Mouse (Mus musculus): ENCODE data around the gene Jph4. TPM values are rescaled to one million over a fixed set of nuclear protein-coding genes. Genes with fewer than 3 reads are reported as not detected.

Gene Jph4
- polyA plus RNA-seq, 1 experiment from 2014 or later = 45.1 TPM

DNA sequence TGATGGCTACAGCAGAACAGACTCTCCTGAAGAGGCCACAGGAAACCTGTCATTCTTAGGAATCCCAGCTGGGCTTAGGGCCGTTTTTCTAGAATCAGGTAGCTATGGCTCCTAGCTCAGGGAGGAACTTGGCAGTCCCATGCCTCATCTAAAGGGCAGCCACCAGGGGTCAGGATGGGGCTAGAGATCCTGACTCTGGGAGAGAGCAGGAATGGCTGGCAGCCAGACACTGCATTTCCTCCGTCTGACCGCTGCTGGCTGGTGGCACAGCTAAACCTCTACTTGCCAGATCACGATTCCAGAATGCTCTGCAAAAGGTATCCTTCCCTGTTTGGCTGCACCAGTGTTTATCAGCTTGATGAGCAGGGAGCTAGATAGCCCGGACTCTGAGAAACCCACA lies 5.2 kb upstream of the Jph4 start:
- H3K36me3 ChIP-seq (ENCODE audit: control insufficient read depth, insufficient read depth) = no peaks in the 10 kb centered on the region
- peak; percentile 57 for ATAC-seq
- H3K27ac ChIP-seq (ENCODE audit: low read length) = no peak overlapping the region
- 9% methylated on average over 5 of the region's 5 CpGs for WGBS
- no peak overlapping the region for H3K4me3 ChIP-seq (replicated peaks; ENCODE audit: low read length)
- no peaks in the 10 kb centered on the region for H3K9me3 ChIP-seq (ENCODE audit: control insufficient read depth, low read length)
- H3K27me3 ChIP-seq (replicated peaks; ENCODE audit: control insufficient read depth, insufficient read depth, low read length) = no peaks in the 10 kb centered on the region
- H3K9ac ChIP-seq (replicated peaks; ENCODE audit: low read depth, low read length) = 0 out of 2 replicates have a peak overlapping the region, but pooled peaks have one; percentile 14
- peak overlapping the region; percentile 14; the same call in 1 of the 2 replicates for H3K4me2 ChIP-seq (ENCODE audit: low read length)
- peaks cover 14% of the 10 kb centered on the region for H3K4me1 ChIP-seq (replicated peaks; ENCODE audit: control insufficient read depth, insufficient read depth, low read length)

DNA sequence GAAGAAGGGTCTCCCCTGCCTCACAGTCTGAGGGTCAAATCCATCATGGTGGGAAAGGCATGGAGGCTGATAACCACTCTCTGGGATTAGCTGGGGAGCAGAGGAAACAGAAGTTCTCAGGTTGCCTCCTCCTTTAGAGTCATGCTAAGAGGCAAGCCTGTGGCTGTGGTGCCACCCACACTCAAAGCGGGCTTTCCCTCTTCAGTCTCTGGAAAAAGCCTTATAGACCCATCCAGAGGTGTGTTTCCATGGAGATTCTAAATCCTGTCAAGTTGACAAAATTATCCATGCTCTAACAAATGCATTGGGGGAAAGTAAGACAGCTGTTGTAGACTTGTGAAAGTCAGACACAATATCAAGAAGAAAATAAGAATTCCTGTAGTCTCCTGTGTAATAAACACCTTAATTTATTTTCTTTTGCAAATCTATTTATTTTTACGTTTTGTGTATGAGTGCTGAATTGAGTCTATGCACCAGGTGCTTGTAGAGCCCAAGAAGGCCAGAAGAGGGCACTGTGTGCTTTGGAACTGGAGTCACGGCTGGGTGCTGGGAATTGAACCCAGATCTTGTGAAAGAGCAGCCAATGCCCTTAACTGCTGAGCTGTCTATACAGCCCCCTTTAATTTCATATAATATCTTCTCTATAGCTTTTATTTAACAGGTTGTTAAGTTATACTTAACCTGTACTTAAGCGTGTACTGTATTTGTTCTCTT lies 2.8 kb upstream of the Jph4 start:
- no peak for ATAC-seq
- Histone ChIP-seq H3K27ac (ENCODE audit: low read length) (no peak overlapping the region), H3K4me3 (replicated peaks; ENCODE audit: low read length) (no peak overlapping the region), H3K36me3 (ENCODE audit: control insufficient read depth, insufficient read depth) (no peaks in the 10 kb centered on the region), H3K27me3 (replicated peaks; ENCODE audit: control insufficient read depth, insufficient read depth, low read length) (no peaks in the 10 kb centered on the region), H3K4me1 (replicated peaks; ENCODE audit: control insufficient read depth, insufficient read depth, low read length) (peaks cover 19% of the 10 kb centered on the region), H3K4me2 (ENCODE audit: low read length) (no peak overlapping the region), H3K9ac (replicated peaks; ENCODE audit: low read depth, low read length) (no peak overlapping the region), H3K9me3 (ENCODE audit: control insufficient read depth, low read length) (no peaks in the 10 kb centered on the region)
- WGBS = 68% methylated on average over 4 of the region's 4 CpGs

DNA sequence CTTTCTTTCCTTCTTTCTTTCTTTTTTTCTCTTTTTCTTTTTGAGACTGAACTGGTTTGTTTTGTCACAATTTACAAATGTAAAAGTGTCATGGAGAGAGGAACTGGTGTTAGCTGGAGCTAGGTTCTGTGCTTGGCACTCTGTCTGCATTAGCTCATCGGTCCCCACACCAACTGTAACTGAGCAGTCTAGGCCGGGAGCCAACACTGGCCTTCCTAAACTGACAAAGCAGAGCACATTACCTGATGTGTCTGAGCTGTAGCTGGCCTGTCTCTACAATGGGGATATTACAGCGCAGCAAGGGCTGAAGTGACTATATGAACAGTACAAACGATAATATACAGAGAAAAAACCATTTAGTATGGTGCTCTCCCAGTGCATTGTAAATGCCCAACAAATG lies 2.1 kb upstream of the Jph4 start:
- Histone ChIP-seq H3K4me1 (replicated peaks; ENCODE audit: control insufficient read depth, insufficient read depth, low read length) (peaks cover 27% of the 10 kb centered on the region), H3K27me3 (replicated peaks; ENCODE audit: control insufficient read depth, insufficient read depth, low read length) (no peaks in the 10 kb centered on the region), H3K4me2 (ENCODE audit: low read length) (no peak overlapping the region), H3K9me3 (ENCODE audit: control insufficient read depth, low read length) (no peaks in the 10 kb centered on the region), H3K27ac (ENCODE audit: low read length) (no peak overlapping the region), H3K9ac (replicated peaks; ENCODE audit: low read depth, low read length) (no peak overlapping the region), H3K36me3 (ENCODE audit: control insufficient read depth, insufficient read depth) (no peaks in the 10 kb centered on the region), H3K4me3 (replicated peaks; ENCODE audit: low read length) (no peak overlapping the region)
- no peak for ATAC-seq
- WGBS = 53% methylated on average over 4 of the region's 4 CpGs

DNA sequence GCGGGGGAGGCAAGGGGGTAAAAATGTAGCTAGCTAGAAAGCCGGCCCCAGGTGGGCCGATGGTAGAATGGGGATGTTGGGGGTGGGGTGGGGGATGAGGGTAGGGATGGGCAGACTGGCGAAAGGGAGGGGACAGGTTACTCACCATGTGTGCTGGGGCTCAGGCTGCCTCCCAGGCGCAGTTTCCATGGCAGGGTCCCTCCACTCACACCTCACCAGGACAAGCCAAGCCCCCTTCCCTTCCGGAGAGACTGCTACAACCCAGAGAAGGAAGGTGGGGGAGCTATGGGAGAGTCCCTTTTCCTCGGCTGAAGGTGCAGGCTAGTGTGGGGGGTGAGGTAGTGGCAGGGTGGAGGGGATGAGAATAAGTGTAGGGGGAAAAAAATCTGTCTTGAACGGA lies 889 bp downstream of the Jph4 start:
- peak overlapping the region; percentile 91 for H3K4me3 ChIP-seq (replicated peaks; ENCODE audit: low read length)
- H3K4me2 ChIP-seq (ENCODE audit: low read length) = peak overlapping the region; percentile 82
- WGBS = 2% methylated on average over 8 of the region's 8 CpGs
- H3K4me1 ChIP-seq (replicated peaks; ENCODE audit: control insufficient read depth, insufficient read depth, low read length) = peaks cover 42% of the 10 kb centered on the region
- no peaks in the 10 kb centered on the region for H3K9me3 ChIP-seq (ENCODE audit: control insufficient read depth, low read length)
- peak overlapping the region; percentile 96 for H3K27ac ChIP-seq (ENCODE audit: low read length)
- H3K27me3 ChIP-seq (replicated peaks; ENCODE audit: control insufficient read depth, insufficient read depth, low read length) = 0 out of 2 replicates have a peak, but pooled peaks cover 2% of the 10 kb centered on the region
- peak overlapping the region; percentile 86 for H3K9ac ChIP-seq (replicated peaks; ENCODE audit: low read depth, low read length)
- peak; percentile 19 for ATAC-seq
- H3K36me3 ChIP-seq (ENCODE audit: control insufficient read depth, insufficient read depth) = peaks cover 3% of the 10 kb centered on the region; the same call in 1 of the 2 replicates

DNA sequence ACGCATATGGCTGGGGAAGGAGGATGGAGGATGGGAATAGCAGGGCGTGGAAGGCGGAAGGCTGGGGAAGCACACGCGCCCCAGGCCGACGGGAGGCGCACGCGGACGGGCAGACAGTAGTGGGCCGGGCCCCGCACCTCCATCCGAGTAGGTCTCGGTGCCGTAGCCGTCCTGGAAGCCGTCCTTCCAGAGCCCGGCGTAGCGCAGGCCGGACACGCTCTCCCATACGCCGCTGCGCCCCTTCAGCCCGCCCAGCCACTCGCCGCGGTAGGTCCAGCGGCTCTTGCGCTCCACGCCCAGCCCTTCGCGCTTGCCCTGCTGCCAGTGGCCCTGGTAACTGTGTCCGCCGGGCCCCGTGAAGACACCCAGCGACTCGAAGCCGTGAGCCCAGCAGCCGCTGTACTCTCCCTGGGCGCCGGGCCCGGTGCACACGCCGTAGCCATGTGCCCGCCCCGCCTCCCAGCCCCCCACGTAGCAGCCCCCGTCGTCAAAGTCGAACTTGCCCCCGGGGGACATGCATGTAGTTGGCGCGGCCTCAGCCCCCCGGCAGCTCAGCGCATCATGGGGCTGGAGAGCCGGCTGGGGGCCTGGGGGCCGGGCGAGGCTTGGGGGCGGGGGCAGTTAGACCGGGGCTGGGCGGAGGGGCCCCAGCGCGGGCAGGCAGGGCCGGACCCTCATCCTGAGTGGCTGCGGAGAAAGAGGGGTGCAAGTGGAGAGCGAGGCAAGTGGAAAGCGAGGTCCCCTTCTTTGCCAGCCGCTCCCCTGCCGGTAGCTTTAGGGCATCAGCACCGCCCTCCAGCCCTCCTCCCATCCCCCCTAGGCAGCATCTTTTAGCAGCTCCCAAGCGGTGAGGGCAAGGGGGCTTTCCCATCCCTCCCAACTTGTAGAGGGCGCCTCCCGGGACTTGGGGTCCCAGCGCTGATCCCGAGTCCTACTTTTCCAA lies 1.7 kb downstream of the Jph4 start:
- peak overlapping the region; percentile 96 for H3K27ac ChIP-seq (ENCODE audit: low read length)

DNA sequence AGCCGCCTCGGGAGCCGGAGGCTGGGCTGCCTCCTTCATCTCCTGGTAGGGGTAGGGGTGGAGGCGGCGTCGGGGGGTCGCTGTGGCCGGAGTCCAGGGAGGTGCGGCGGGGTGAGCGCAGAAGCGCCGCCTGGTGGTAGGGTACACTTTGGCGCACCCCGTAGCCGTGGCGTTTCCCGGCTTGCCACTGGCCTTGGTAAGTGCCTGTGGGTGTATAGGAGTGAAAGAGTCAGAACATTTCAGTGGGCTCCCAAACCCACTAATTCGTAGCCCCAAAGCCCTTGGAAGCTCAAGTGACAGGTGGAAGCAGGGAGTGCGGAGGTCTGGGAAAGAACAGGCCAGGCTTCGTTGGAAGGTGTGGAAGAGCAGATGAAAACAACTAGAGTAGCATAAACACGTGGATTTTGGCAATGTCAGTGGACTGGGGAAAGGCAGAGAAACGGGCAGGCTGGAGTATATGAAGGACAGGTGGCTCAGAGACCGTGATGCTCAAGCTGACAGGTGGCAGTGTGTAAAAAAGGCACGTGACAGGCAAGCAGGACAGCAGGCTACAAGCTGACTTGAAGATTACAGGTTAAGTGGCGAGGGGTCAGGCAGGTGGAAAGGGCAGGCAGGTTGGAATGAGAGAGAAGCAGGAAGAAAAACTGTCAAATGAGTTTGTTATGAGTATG lies 2.6 kb downstream of the Jph4 start:
- no peak for ATAC-seq
- WGBS = 11% methylated on average over 24 of the region's 26 CpGs
- peak overlapping the region; percentile 91 for H3K4me3 ChIP-seq (replicated peaks; ENCODE audit: low read length)
- H3K9me3 ChIP-seq (ENCODE audit: control insufficient read depth, low read length) = no peaks in the 10 kb centered on the region
- H3K9ac ChIP-seq (replicated peaks; ENCODE audit: low read depth, low read length) = peak overlapping the region; percentile 86
- peak overlapping the region; percentile 82 for H3K4me2 ChIP-seq (ENCODE audit: low read length)
- H3K4me1 ChIP-seq (replicated peaks; ENCODE audit: control insufficient read depth, insufficient read depth, low read length) = peaks cover 58% of the 10 kb centered on the region
- H3K27ac ChIP-seq (ENCODE audit: low read length) = peak overlapping the region; percentile 96; the same call in 1 of the 2 replicates
- H3K27me3 ChIP-seq (replicated peaks; ENCODE audit: control insufficient read depth, insufficient read depth, low read length) = 0 out of 2 replicates have a peak, but pooled peaks cover 2% of the 10 kb centered on the region
- peaks cover 3% of the 10 kb centered on the region; the same call in 1 of the 2 replicates for H3K36me3 ChIP-seq (ENCODE audit: control insufficient read depth, insufficient read depth)

More for the DNA sequence above, 1.7 kb downstream of the Jph4 start:
- Histone ChIP-seq H3K4me1 (replicated peaks; ENCODE audit: control insufficient read depth, insufficient read depth, low read length) (peaks cover 49% of the 10 kb centered on the region), H3K4me3 (replicated peaks; ENCODE audit: low read length) (peak overlapping the region; percentile 91), H3K27me3 (replicated peaks; ENCODE audit: control insufficient read depth, insufficient read depth, low read length) (0 out of 2 replicates have a peak, but pooled peaks cover 2% of the 10 kb centered on the region), H3K9ac (replicated peaks; ENCODE audit: low read depth, low read length) (peak overlapping the region; percentile 86), H3K9me3 (ENCODE audit: control insufficient read depth, low read length) (no peaks in the 10 kb centered on the region), H3K36me3 (ENCODE audit: control insufficient read depth, insufficient read depth) (peaks cover 3% of the 10 kb centered on the region; the same call in 1 of the 2 replicates), H3K4me2 (ENCODE audit: low read length) (peak overlapping the region; percentile 82)
- under 1% methylated on average over 67 of the region's 78 CpGs for WGBS
- peak; percentile 41 for ATAC-seq

DNA sequence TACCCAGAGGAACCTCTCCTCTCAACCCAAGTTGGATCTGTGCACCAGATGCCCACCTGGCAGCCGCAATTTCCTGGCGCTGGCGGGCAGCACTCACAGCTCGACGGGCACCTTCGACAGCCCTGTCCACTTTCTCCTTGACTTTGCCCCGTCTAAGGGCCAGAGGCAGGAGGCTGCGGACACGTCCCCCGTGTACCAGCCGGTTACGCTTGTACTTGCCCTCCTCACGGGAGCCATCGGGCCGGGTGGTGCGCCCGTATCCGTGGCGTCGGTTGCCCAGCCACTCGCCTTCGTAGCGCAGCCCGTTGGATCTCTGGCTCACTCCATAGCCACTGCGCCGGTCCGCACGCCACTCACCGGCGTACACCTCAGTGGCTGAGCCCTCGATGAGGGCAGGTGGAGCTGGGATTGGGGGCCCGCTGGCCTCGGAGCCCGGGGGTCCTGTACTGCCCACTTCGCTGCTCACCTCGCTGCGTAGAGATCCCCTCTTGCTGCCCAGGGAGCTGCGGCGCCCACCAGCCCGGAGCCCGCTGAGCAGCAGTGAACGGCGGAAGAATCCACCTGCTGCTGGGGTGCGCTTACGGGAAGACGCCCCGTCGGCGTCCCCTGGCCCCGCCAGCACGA lies 3.3 kb downstream of the Jph4 start:
- Histone ChIP-seq H3K9me3 (ENCODE audit: control insufficient read depth, low read length) (no peaks in the 10 kb centered on the region), H3K27ac (ENCODE audit: low read length) (no peak overlapping the region), H3K4me1 (replicated peaks; ENCODE audit: control insufficient read depth, insufficient read depth, low read length) (peaks cover 64% of the 10 kb centered on the region), H3K4me2 (ENCODE audit: low read length) (peak overlapping the region; percentile 82), H3K4me3 (replicated peaks; ENCODE audit: low read length) (peak overlapping the region; percentile 91), H3K9ac (replicated peaks; ENCODE audit: low read depth, low read length) (peak overlapping the region; percentile 86), H3K36me3 (ENCODE audit: control insufficient read depth, insufficient read depth) (peaks cover 3% of the 10 kb centered on the region; the same call in 1 of the 2 replicates), H3K27me3 (replicated peaks; ENCODE audit: control insufficient read depth, insufficient read depth, low read length) (0 out of 2 replicates have a peak, but pooled peaks cover 2% of the 10 kb centered on the region)
- 74% methylated on average over 51 of the region's 51 CpGs for WGBS
- no peak for ATAC-seq

DNA sequence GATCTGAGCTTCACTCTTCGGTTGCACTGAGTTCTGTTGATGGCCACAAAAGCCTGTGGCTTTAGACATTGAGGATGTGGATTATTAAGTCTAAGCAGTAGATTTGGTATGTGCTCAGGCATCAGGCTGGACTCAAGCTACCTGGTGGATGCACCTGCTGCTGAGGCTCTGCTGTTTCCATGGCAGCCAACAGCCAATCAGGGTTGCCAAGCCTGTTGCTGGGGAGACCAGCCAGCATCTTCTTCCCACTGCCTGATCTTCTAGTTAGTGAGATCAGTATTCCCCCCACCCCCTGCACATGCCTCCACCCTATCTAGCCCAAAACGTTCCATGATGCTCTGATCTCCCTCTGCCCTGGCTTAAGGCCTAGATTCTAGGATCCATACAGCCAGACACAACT lies 5.0 kb downstream of the Jph4 start:
- H3K4me3 ChIP-seq (replicated peaks; ENCODE audit: low read length) = no peak overlapping the region
- H3K4me1 ChIP-seq (replicated peaks; ENCODE audit: control insufficient read depth, insufficient read depth, low read length) = peaks cover 70% of the 10 kb centered on the region
- WGBS = 58% methylated on average over 2 of the region's 2 CpGs
- ATAC-seq = no peak
- 0 out of 2 replicates have a peak overlapping the region, but pooled peaks have one; percentile 16 for H3K9ac ChIP-seq (replicated peaks; ENCODE audit: low read depth, low read length)
- peaks cover 3% of the 10 kb centered on the region; the same call in 1 of the 2 replicates for H3K36me3 ChIP-seq (ENCODE audit: control insufficient read depth, insufficient read depth)
- peak overlapping the region; percentile 33 for H3K4me2 ChIP-seq (ENCODE audit: low read length)
- H3K27ac ChIP-seq (ENCODE audit: low read length) = no peak overlapping the region
- no peaks in the 10 kb centered on the region for H3K9me3 ChIP-seq (ENCODE audit: control insufficient read depth, low read length)
- H3K27me3 ChIP-seq (replicated peaks; ENCODE audit: control insufficient read depth, insufficient read depth, low read length) = 0 out of 2 replicates have a peak, but pooled peaks cover 2% of the 10 kb centered on the region

All from forebrain, embryonic 16.5 days (tissue).